ENCODE assay signal across 24 mouse cellular contexts in genomic region chr3:136491683-136492082, GRCm38 (mm10).
"Had no signal": no experiment of that assay in that cellular context is flagged by ENCODE, and none has a peak within 500 bp of the region (broad histone marks: within the 10 kb centered on the region; RNA-seq: fewer than 3 reads in every experiment).

No protein-coding gene starts in this region.

- H3K9me3 ChIP-seq: kidney, embryonic 15.5 days; limb, embryonic 12.5 days; limb, embryonic 15.5 days; megakaryocyte, embryonic 14.5 days; midbrain, embryonic 10.5 days; neural tube, embryonic 12.5 days; neural tube, embryonic 15.5 days had no signal

- H3K27ac ChIP-seq: kidney, embryonic 15.5 days; limb, embryonic 12.5 days; limb, embryonic 15.5 days; liver, embryonic 14.5 days; midbrain, embryonic 10.5 days; neural tube, embryonic 12.5 days; neural tube, embryonic 15.5 days had no signal

- DNase-seq: kidney, adult 11 months; kidney, adult 8-10 months; kidney, postnatal 10 days; kidney, postnatal 36 days; liver, postnatal 0 days; lung, embryonic 14.5 days; lung, postnatal 10 days; lung, postnatal 36 days; midbrain, embryonic 14.5 days; right cerebral cortex, adult 18-20 months; right cerebral cortex, postnatal 14 days; spleen, adult 18-20 months; thymus, adult 2 months; thymus, postnatal 14 days; thymus, postnatal 4 days had no signal

- H3K4me2 ChIP-seq: kidney, embryonic 15.5 days; limb, embryonic 12.5 days; limb, embryonic 15.5 days; liver, embryonic 11.5 days; lung, embryonic 14.5 days; neural tube, embryonic 12.5 days; neural tube, embryonic 15.5 days had no signal

- H3K9ac ChIP-seq: kidney, embryonic 15.5 days; limb, embryonic 12.5 days; limb, embryonic 15.5 days; liver, embryonic 14.5 days; liver, postnatal 0 days; lung, embryonic 14.5 days; neural tube, embryonic 12.5 days; neural tube, embryonic 15.5 days had no signal

- H3K27me3 ChIP-seq: kidney, embryonic 15.5 days; limb, embryonic 12.5 days; limb, embryonic 15.5 days; megakaryocyte, embryonic 14.5 days; neural tube, embryonic 12.5 days; neural tube, embryonic 15.5 days had no signal

- H3K4me1 ChIP-seq: kidney, embryonic 15.5 days; limb, embryonic 12.5 days; limb, embryonic 15.5 days; megakaryocyte, embryonic 14.5 days; midbrain, embryonic 10.5 days; neural tube, embryonic 12.5 days; neural tube, embryonic 15.5 days had no signal

- H3K4me3 ChIP-seq: kidney, embryonic 15.5 days; limb, embryonic 12.5 days; limb, embryonic 15.5 days; megakaryocyte, embryonic 14.5 days; midbrain, embryonic 10.5 days; neural tube, embryonic 12.5 days; neural tube, embryonic 15.5 days had no signal

- H3K36me3 ChIP-seq: kidney, embryonic 15.5 days; limb, embryonic 12.5 days; limb, embryonic 15.5 days; midbrain, embryonic 10.5 days; neural tube, embryonic 12.5 days; neural tube, embryonic 15.5 days had no signal

- ATAC-seq: liver, postnatal 0 days had no signal
